Mouse (Mus musculus): ENCODE measurements around the gene Polr2j. TPM values are rescaled to one million over a fixed set of nuclear protein-coding genes. Genes with fewer than 3 reads are reported as not detected.

The Polr2j gene
- total and polyA plus RNA-seq, 3 experiments: 117 to 160 (median 137) TPM

GRCm38 (mm10) chr5:136098536-136098935 is 17.9 kb upstream of the Polr2j start (continued):
- no peak for TF ChIP-seq SMC3 (IDR thresholded peaks at IDR 0.05; ENCODE audit: low read depth, low read length)
- no peak for TF ChIP-seq PAX5 (IDR thresholded peaks at IDR 0.05; ENCODE audit: low read length)

DNA sequence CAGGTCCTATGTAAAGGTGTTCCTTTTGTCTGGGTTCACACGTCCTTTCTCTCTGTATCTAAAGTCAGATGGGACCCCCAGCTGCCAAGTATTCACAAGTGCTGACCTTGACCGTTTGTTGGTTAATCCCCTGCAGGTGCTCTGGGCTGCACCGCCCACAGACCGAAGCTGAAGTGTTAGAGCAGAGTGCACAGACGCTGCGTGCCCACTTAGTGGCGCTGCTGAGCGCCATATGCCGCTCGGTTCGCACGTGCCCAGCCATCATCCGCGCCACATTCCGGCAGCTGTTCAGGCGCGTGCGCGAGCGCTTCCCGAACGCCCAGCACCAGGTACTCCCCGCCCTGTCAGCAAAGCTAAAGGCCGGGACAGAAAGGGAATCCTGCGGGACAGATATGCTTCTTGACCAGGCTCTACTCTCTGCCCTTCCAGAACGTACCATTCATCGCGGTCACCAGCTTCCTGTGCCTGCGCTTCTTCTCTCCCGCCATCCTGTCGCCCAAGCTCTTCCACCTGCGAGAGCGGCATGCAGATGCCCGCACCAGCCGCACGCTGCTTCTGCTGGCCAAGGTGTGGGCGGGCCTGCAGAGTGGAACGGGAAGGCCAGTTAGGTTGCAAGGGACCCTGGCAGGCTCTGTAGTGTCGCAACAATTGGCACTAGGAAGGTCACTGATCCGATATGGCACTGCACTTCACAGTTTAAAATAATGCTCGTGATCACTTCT is 14.2 kb upstream of the Polr2j start:
- Histone ChIP-seq H3K9me3 (replicated peaks; ENCODE audit: low read length) (peaks cover 9% of the 10 kb centered on the region), H3K4me3 (replicated peaks in 1 of 3; ENCODE audit: low read depth in 2 of 3, low read length in 2 of 3, poor library complexity in 1 of 3) (no peak overlapping the region), H3K36me3 (replicated peaks in 1 of 2; ENCODE audit: control insufficient read depth in 1 of 2, insufficient read depth in 1 of 2, low read length in 1 of 2) (no peaks in the 10 kb centered on the region), H3K79me2 (replicated peaks; ENCODE audit: control insufficient read depth, extremely low read depth, insufficient read depth, poor library complexity, severe bottlenecking) (no peaks in the 10 kb centered on the region), H3K9ac (ENCODE audit: insufficient read depth, low read depth) (no peak overlapping the region), H3K27ac (ENCODE audit: insufficient read depth, low read depth) (no peak overlapping the region), H3K4me1 (ENCODE audit: control insufficient read depth in 1 of 2, insufficient read depth in 2 of 2) (no peaks in the 10 kb centered on the region), H3K4me2 (ENCODE audit: insufficient read depth, low read depth, poor library complexity, severe bottlenecking) (no peak overlapping the region), H3K27me3 (replicated peaks) (peaks cover 70% of the 10 kb centered on the region)
- dilution Hi-C loops (cut with MboI; ENCODE audit: extremely low pct_ligation_motif_present, extremely low pct_unique_long_range_greater_than_20kb, low sequenced_read_pairs) (no loop called here), in situ Hi-C loops (cut with MboI; ENCODE audit: low pct_ligation_motif_present, low pct_unique_long_range_greater_than_20kb, low sequenced_read_pairs) (no loop called here)
- no peak for DNase-seq (ENCODE audit: extremely low read depth)
- no peak for TF ChIP-seq ZC3H11A (IDR thresholded peaks at IDR 0.05; ENCODE audit: low read depth, low read length)
- peak; percentile 13 for TF ChIP-seq RAD21 (IDR thresholded peaks at IDR 0.05; ENCODE audit: low read depth, low read length)
- TF ChIP-seq NRF1 (IDR thresholded peaks at IDR 0.05; ENCODE audit: low read depth, low read length): peak; percentile 64
- no peak for TF ChIP-seq CHD1 (IDR thresholded peaks at IDR 0.05; ENCODE audit: low read depth, low read length)
- no peak for TF ChIP-seq ZMIZ1 (IDR thresholded peaks at IDR 0.05; ENCODE audit: low read depth, low read length)
- no peak for TF ChIP-seq EP300 (IDR thresholded peaks at IDR 0.05; ENCODE audit: low read length)
- peak; percentile 17 to 62; a peak in 2 of 4 replicates for TF ChIP-seq CTCF (conservative IDR thresholded peaks at IDR 0.05 in 1 of 2, IDR thresholded peaks at IDR 0.05 in 1 of 2; ENCODE audit: low read depth in 2 of 2, low read length in 2 of 2)
- TF ChIP-seq MAX (IDR thresholded peaks at IDR 0.05; ENCODE audit: low read length): peak; percentile 58; the same call in 1 of the 2 replicates
- peak; percentile 97 for TF ChIP-seq BHLHE40 (IDR thresholded peaks at IDR 0.05; ENCODE audit: low read depth, low read length)
- TF ChIP-seq SMC3 (IDR thresholded peaks at IDR 0.05; ENCODE audit: low read depth, low read length): peak; percentile 61

- TF ChIP-seq CHD2 (IDR thresholded peaks at IDR 0.05; ENCODE audit: low read length) (no peak), CTCF (conservative IDR thresholded peaks at IDR 0.05 in 1 of 2, IDR thresholded peaks at IDR 0.05 in 1 of 2; ENCODE audit: low read depth in 2 of 2, low read length in 2 of 2) (peak; percentile 34 to 60; a peak in 3 of 4 replicates), ZNF384 (IDR thresholded peaks at IDR 0.05; ENCODE audit: low read depth, low read length) (no peak), SMC3 (IDR thresholded peaks at IDR 0.05; ENCODE audit: low read depth, low read length) (no peak)
- Histone ChIP-seq H3K79me2 (replicated peaks; ENCODE audit: control insufficient read depth, extremely low read depth, insufficient read depth, poor library complexity, severe bottlenecking) (no peaks in the 10 kb centered on the region), H3K4me3 (replicated peaks in 1 of 3; ENCODE audit: low read depth in 2 of 3, low read length in 2 of 3, poor library complexity in 1 of 3) (no peak overlapping the region), H3K36me3 (replicated peaks in 1 of 2; ENCODE audit: control insufficient read depth in 1 of 2, insufficient read depth in 1 of 2, low read length in 1 of 2) (no peaks in the 10 kb centered on the region), H3K9me3 (replicated peaks; ENCODE audit: low read length) (peaks cover 9% of the 10 kb centered on the region), H3K27me3 (replicated peaks) (peaks cover 67% of the 10 kb centered on the region), H3K4me1 (ENCODE audit: control insufficient read depth in 1 of 2, insufficient read depth in 2 of 2) (peaks cover 2 to 8% of the 10 kb centered on the region in 2 experiments; a peak in 3 of 4 replicates), H3K9ac (ENCODE audit: insufficient read depth, low read depth) (no peak overlapping the region), H3K27ac (ENCODE audit: insufficient read depth, low read depth) (no peak overlapping the region), H3K4me2 (ENCODE audit: insufficient read depth, low read depth, poor library complexity, severe bottlenecking) (no peak overlapping the region)
- DNase-seq (ENCODE audit: extremely low read depth): peak; percentile 37
- in situ Hi-C loops (cut with MboI; ENCODE audit: low pct_ligation_motif_present, low pct_unique_long_range_greater_than_20kb, low sequenced_read_pairs) (no loop called here), dilution Hi-C loops (cut with MboI; ENCODE audit: extremely low pct_ligation_motif_present, extremely low pct_unique_long_range_greater_than_20kb, low sequenced_read_pairs) (no loop called here)
These were observed 11.9 kb upstream of the Polr2j start for GRCm38 (mm10) chr5:136104511-136104910.
